Mouse (Mus musculus) hindbrain, postnatal 0 days (tissue): Measurements from ENCODE around the gene Six2. TPM values are rescaled to one million over a fixed set of nuclear protein-coding genes. Genes with fewer than 3 reads are reported as not detected.

Source experiments
- ATAC-seq: fragments of 200-750 bp; cut with Nextera tagmentation; 2 replicates; pipeline ENCODE4 v1.8.0; 2017; ENCODE audit warnings: mild to moderate bottlenecking, moderate TSS enrichment, moderate library complexity
- DNase-seq: peaks from one replicate; pipeline ENCODE4 v3.0.0-alpha.2; 2015; ENCODE audit warnings: low spot score
- H3K27ac ChIP-seq: fragments of 300-500 bp; sonication (generic); 2 replicates; pipeline ENCODE4 v1.5.1; 2014; ENCODE audit warnings: mild to moderate bottlenecking
- H3K27me3 ChIP-seq: fragments of 300-500 bp; sonication (generic); 2 replicates; pipeline ENCODE4 v1.6.1; 2014; ENCODE audit warnings: low read length, mixed read lengths; ENCODE audit not compliant: insufficient read depth
- H3K36me3 ChIP-seq: fragments of 300-500 bp; sonication (generic); 2 replicates; pipeline ENCODE4 v1.6.1; 2014; ENCODE audit warnings: low read length, mixed read lengths; ENCODE audit not compliant: insufficient read depth
- H3K4me1 ChIP-seq: fragments of 300-500 bp; sonication (generic); 2 replicates; pipeline ENCODE4 v1.6.1; 2014; ENCODE audit warnings: antibody characterized with exemption, low read length, mixed read lengths; ENCODE audit not compliant: insufficient read depth
- H3K4me2 ChIP-seq: fragments of 300-500 bp; sonication (generic); 2 replicates; pipeline ENCODE4 v1.6.1; 2014; ENCODE audit warnings: low read depth, mild to moderate bottlenecking, low read length, moderate library complexity, mixed read lengths
- H3K4me3 ChIP-seq: fragments of 300-500 bp; sonication (generic); 2 replicates; pipeline ENCODE4 v1.5.1; 2014; ENCODE audit warnings: low read length
- H3K9ac ChIP-seq: fragments of 300-500 bp; sonication (generic); replicated peaks from 2 replicates; pipeline ENCODE4 v1.6.1; 2014; ENCODE audit warnings: mild to moderate bottlenecking, low read length, moderate library complexity, mixed read lengths
- H3K9me3 ChIP-seq: fragments of 300-500 bp; sonication (generic); 2 replicates; pipeline ENCODE4 v1.6.1; 2016; ENCODE audit warnings: low read length, mixed read lengths
- CTCF ChIP-seq: IDR thresholded peaks from 2 replicates; pipeline ENCODE4 v1.5.1; 2016; ENCODE audit warnings: antibody characterized with exemption, control low read depth, low read depth
- WGBS: fragments of 180-500 bp; shearing (Covaris S2); extraction: QIAGEN DNeasy Blood & Tissue Kit; methylation state at CpG from one replicate; pipeline ENCODE4 v1.1.7; 2014; 5-methylcytosine and 5-hydroxymethylcytosine counted together
- polyA plus RNA-seq: library from polyadenylated mRNA; unstranded; fragments of >200 nt; fragmentation: Nextera tagmentation; extraction: Ambion mirVana; gene quantifications from 2 replicates; pipeline ENCODE4 v1.2.1, GENCODE M21; 2015
- total RNA-seq: library from RNA; depleted of rRNA; stranded (reverse); fragments of >200 nt; gene quantifications from 2 replicates; pipeline ENCODE4 v1.2.3, GENCODE M21; 2014

The Six2 gene
- total and polyA plus RNA-seq, 2 experiments from 2014 or later = 0.42 to 0.51 TPM

DNA sequence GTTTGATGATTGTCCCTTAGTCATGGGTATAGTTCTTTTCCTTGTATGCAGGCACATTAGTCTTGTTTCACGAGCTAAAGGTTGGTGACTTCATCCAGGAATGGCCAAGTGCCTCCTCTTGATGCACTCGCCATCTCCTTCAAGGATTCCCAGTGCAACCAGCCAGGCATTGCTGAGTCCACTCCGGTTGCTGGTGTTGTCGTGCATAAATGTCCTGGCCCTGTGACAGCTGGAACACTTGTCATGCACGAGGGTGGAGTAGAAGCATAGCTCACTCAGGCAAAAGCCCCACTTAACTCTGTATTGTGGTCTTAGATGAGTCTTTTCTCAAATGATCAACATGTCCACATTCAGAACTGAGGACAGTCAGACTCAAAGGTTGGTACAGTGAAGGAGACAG, 35.1 kb upstream of the Six2 start:
- Histone ChIP-seq H3K4me1 (no peaks in the 10 kb centered on the region), H3K9me3 (no peaks in the 10 kb centered on the region), H3K4me3 (no peak overlapping the region), H3K36me3 (no peaks in the 10 kb centered on the region), H3K27me3 (no peaks in the 10 kb centered on the region), H3K9ac (no peak overlapping the region), H3K27ac (no peak overlapping the region), H3K4me2 (no peak overlapping the region)
- TF ChIP-seq CTCF = no peak
- DNase-seq (no peak), ATAC-seq (no peak)
- WGBS = 67% methylated on average over 5 of the region's 5 CpGs

DNA sequence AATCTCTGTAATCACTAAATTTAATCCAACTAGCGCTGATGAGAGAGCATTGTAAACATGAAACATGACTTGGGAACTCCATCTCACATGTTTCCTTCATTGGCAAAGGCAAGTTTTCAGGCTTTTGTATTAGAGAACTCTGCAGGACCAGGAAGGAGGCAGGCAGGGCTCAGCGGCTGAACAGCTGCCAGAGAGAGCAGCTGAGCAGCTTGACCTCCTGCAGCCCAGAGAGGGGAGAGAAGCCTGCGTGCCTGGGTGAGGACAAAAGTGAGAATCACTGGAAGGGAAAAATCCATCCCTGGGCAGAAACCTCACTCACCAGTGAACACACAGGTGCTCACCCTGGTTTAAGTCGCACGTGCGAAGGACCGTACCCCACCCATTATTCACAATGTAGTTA, 29.2 kb upstream of the Six2 start:
- Histone ChIP-seq H3K4me3 (no peak overlapping the region), H3K9me3 (no peaks in the 10 kb centered on the region), H3K9ac (no peak overlapping the region), H3K4me2 (no peak overlapping the region), H3K36me3 (no peaks in the 10 kb centered on the region), H3K27ac (no peak overlapping the region), H3K4me1 (0 out of 2 replicates have a peak, but pooled peaks cover 4% of the 10 kb centered on the region), H3K27me3 (no peaks in the 10 kb centered on the region)
- TF ChIP-seq CTCF = no peak
- 51% methylated on average over 7 of the region's 7 CpGs for WGBS
- DNase-seq = peak; percentile 53
- no peak for ATAC-seq

DNA sequence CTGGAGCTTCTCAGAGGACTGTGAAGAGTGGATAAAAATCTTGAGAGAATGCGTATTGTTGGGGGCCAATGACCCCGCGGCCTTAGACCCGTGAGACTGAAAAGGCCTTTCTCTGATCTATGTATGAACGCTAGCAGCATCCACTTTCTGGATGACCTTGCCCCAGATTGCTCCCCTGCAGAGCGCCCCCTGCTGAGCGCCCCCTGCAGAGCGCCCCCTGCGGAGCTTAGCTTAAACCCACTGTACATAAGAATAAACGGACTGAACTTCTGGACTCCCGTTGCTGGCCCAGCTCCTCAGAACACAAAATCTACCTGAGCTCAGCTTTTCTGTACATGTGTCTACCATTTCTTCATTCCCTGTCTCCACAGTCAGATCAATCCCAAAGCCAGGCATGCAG, 27.7 kb upstream of the Six2 start:
- no peak for TF ChIP-seq CTCF
- H3K36me3 ChIP-seq = no peaks in the 10 kb centered on the region
- ATAC-seq = no peak

DNA sequence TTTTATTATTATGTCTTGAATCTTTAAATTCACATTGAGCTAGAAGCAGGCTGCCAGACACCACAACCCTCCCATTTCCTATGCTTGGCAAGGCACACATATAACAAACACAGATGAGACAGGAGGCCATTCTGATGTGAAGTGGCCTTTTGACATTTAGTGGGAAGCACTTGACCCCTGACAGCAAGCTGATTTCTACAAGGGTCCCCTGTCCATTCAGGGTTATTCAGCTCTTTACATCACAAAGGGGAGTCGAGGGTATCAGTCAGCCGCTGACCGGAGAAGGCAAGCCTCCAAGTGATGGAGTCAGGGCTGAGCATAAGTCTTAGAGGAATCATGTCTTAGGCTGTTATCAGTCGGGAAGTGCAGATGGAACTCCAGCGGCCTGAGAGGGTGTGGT, 26.3 kb upstream of the Six2 start:
- Histone ChIP-seq H3K9me3 (no peaks in the 10 kb centered on the region), H3K9ac (no peak overlapping the region), H3K27me3 (no peaks in the 10 kb centered on the region), H3K4me1 (0 out of 2 replicates have a peak, but pooled peaks cover 4% of the 10 kb centered on the region), H3K4me2 (no peak overlapping the region), H3K36me3 (no peaks in the 10 kb centered on the region), H3K27ac (no peak overlapping the region), H3K4me3 (no peak overlapping the region)
- WGBS = 41% methylated on average over 5 of the region's 5 CpGs
- ATAC-seq (no peak), DNase-seq (no peak)
- TF ChIP-seq CTCF = no peak

More for the DNA sequence above, 27.7 kb upstream of the Six2 start:
- Histone ChIP-seq H3K9me3 (no peaks in the 10 kb centered on the region), H3K27me3 (no peaks in the 10 kb centered on the region), H3K4me2 (no peak overlapping the region), H3K27ac (no peak overlapping the region), H3K4me1 (0 out of 2 replicates have a peak, but pooled peaks cover 4% of the 10 kb centered on the region), H3K4me3 (no peak overlapping the region), H3K9ac (no peak overlapping the region)
- DNase-seq = no peak
- WGBS = 59% methylated on average over 11 of the region's 11 CpGs

DNA sequence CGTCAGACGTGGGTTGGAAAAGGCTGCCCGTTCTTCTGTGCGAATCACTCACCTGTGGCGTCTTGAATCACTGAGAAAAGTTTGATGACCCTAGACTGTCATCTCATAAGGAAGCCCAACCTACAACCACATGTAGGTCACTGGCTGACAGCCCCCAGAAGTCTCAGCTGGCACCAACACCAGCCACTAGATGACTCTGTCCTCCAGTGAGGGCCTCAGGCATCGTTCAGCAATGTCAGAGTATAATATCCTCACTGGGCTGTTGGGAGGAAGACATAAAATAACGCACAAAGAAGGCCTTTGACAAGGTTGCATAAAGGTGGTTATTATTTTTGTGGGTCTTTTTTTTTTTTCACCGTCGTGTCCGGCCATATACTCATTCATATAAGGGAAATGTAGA, 24.8 kb upstream of the Six2 start:
- no peak overlapping the region for H3K27ac ChIP-seq
- H3K9ac ChIP-seq = no peak overlapping the region
- DNase-seq = no peak
- no peak overlapping the region for H3K4me2 ChIP-seq
- no peaks in the 10 kb centered on the region for H3K36me3 ChIP-seq
- H3K27me3 ChIP-seq = no peaks in the 10 kb centered on the region
- no peak for ATAC-seq
- H3K9me3 ChIP-seq = no peaks in the 10 kb centered on the region
- WGBS = 86% methylated on average over 10 of the region's 10 CpGs
- TF ChIP-seq CTCF = no peak; the same call in 1 of the 2 replicates
- 0 out of 2 replicates have a peak, but pooled peaks cover 4% of the 10 kb centered on the region for H3K4me1 ChIP-seq
- no peak overlapping the region for H3K4me3 ChIP-seq

DNA sequence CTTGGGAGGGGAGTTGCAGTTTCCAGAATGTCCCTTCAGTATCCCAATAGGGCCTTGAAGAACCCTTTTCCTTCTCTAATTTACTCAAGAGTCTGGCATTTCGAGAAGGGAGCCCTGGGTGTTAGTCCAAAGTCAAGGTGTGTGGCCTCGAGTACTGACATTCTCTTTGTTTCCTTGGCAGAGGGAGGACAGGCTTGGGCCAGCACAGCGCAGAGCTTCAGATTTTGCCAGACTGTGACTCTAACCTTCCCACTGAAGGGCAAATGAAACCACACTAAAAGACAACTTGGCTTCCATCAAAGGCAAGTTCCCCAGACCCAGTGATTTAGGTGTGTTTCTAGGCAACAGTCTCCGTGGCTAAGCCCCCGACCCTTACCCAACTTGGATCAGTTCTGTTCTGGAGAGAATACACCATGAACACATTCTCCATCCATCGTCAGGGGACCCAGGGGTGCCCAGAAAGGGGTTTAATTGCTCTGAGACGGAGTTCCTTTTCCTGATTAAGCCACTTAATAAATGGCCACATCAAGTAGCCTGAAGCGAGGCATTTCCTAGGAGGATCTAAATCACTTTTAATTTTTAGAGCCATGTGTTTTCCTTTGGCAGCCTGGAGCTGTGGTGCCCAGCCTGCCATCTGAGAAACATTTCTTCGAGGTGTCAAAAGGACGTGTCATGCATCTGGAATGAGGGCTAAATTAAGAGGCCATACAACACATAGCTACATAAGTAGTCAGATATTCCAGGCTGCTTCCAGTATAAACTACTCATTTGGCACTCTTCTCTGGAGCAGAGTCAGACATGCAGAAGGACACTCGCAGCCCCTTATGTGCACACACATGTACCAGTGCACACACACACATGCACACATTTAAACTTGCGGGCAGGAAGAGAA, 16.5 kb upstream of the Six2 start:
- TF ChIP-seq CTCF = no peak
- H3K27ac ChIP-seq = no peak overlapping the region
- 0 out of 2 replicates have a peak, but pooled peaks cover 3% of the 10 kb centered on the region for H3K4me1 ChIP-seq
- no peak overlapping the region for H3K4me2 ChIP-seq
- H3K4me3 ChIP-seq = no peak overlapping the region
- peaks cover 8% of the 10 kb centered on the region; the same call in 1 of the 2 replicates for H3K27me3 ChIP-seq
- ATAC-seq = peak; percentile 58; the same call in 1 of the 2 replicates
- no peaks in the 10 kb centered on the region for H3K36me3 ChIP-seq
- H3K9me3 ChIP-seq = no peaks in the 10 kb centered on the region
- WGBS = 40% methylated on average over 12 of the region's 12 CpGs
- no peak overlapping the region for H3K9ac ChIP-seq
- peak; percentile 33 for DNase-seq

DNA sequence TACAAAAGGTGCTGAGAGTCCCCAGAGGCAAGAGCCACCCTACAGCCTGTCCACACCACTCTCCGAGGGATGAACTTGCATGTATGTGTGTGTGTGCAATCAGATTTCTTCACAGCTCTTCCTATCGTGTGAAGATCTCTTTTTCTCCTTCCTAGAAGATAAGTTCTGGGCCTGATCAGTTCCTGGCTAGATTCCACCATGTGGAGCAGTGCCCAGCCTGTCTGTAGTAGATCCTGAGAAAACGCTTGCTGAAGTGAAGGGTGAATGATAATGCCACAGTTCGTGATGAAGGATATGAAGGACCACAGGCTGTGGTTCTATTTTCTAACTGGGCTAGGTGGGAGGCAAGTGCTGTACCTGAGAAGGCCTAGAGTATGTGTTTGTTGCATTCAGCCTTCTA, 12.0 kb upstream of the Six2 start:
- whole genome bisulfite sequencing = 62% methylated on average over 4 of the region's 4 CpGs
- H3K4me1 ChIP-seq = 0 out of 2 replicates have a peak, but pooled peaks cover 3% of the 10 kb centered on the region
- no peak for TF ChIP-seq CTCF
- H3K9me3 ChIP-seq = no peaks in the 10 kb centered on the region
- H3K27me3 ChIP-seq = peaks cover 3% of the 10 kb centered on the region
- H3K4me2 ChIP-seq = no peak overlapping the region
- H3K4me3 ChIP-seq = no peak overlapping the region
- H3K36me3 ChIP-seq = no peaks in the 10 kb centered on the region
- DNase-seq (no peak), ATAC-seq (no peak)
- no peak overlapping the region for H3K27ac ChIP-seq
- H3K9ac ChIP-seq = no peak overlapping the region
